Mouse (Mus musculus) natural killer cell, adult 2 months (primary cell): ENCODE results near the gene Ubl5.
"Not testable (repeated sequence)": the region's sequence is repeated elsewhere in the genome, so short reads cannot be mapped to it uniquely, and the experiment has no call there.

Experiments
- DNase-seq, 2 experiments: peaks; one replicate each; pipeline ENCODE4 v3.0.0; 2022; ENCODE audit warnings: low spot score in 2 of 2

Gene Ubl5

DNA sequence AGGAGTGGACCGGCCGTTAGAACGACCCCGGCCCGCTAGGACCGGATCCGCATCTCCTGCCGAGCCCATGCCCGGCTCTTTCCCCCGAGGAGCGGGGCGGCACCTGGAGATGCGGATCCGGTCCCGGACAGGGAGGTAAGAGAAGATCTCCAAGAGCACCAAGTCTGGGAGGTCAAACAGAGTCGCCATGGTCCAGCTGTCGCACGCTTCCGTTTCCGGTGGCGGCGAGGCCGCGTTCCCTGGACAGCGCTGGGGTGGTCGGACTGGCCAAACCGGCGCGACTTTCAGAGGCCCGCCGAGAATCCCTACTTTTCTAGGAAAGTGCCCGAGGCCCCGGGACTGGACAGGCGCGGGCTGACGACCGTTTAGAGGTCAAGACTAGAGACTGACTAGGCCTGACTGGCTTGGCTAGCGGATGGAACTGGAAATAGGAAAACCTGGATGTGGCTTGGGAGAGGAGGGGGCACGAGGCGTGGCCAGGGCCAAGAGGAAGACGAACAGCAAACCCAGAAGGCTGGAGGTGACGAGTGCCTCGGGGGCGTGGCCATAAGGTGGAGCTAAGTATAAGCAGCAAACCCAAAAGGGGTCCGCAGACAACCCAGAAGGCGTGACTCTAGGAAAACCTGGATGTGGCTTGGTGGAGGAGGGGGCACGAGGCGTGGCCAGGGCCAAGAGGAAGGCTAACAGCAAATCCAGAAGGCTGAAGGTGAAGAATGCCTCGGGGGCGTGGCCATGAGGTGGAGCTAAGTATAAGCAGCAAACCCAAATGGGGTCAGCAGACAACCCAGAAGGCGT lies at the start of gene Ubl5:
Gene Ubl5, plus strand, starts transcription at position 778 of the 795 bp plus-strand sequence.
- DNase-seq, result peak; percentile 16 to 26

DNA sequence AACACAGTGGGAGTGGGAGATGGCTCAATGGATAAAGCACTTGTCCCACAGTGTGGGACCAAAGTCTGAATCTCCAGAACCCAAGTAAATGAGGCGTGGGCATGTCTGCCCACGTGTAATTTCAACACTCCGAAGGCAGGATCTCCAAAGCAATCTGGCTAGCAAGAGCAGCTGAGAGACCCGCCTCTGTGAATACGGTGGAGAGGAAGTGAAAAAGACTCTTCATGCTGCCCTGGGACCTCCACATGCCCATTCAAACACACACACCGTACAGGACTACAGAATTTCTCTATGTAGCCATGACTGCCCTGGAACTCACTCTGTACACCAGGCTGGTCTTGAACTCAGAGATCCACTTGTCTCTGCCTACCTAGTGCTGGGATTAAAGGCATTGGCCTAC lies 41.4 kb upstream of the Ubl5 start:
- no peak for DNase-seq

DNA sequence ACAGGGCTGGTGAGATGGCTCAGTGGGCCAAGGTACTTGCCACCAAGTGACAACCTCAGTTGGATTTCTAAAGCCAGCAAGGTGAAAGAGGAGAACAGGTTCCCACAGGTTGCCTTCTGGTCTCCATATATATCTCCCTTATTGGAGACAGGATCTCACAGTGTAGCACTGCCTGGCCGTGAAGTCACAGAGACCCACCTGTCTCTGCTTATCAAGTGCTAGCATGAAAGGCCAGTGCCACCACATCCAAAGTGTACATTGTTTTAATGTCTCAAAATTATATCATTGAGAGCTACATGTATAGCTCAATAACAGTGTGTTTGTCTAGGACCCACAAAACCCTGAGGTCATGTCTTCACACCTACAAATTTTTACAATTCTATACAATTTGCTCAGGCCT lies 36.4 kb upstream of the Ubl5 start:
- no peak for DNase-seq

DNA sequence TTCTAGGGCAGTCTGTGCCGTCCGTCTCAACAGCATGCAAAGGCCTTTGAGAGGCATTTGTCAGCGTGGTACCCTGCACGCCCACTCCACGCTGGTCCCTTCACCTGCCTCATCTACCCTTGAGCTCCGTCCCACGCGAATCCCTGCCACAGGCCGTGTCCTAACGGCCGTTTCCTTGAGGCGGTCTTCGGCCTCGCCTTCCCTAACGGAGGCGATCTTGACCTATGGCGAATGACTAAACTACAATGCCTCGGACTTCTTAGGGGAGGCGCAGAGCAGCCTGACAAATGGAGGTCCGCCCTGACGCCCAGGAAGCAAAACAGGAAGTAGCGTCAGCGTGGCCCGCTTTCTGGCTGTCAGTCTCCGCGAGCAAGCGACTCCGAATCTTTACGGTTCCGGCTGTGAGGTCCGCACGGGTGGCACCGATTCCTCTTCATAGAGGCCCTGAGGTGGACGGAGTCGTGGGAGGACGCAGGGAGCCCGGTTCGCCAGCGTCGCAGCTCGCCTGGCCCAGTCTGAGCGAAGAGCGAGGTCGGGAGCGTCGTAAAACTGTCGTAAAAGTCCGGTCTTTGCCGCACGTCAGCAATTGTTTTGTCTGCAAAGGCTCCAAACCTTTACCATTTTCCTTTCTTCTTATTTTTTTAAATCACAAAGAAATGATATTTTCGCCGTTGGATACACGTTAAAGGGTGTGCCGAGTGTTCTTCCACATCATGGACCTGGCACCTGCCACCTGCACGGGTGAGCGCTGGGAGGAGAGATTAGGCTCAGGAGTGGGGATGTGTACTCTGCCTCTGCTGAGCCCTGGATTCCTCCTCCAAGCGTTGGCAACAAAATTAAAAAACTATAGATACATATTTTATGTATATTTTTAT lies 35.3 kb upstream of the Ubl5 start:
- DNase-seq, result peak; percentile 87 to 90

DNA sequence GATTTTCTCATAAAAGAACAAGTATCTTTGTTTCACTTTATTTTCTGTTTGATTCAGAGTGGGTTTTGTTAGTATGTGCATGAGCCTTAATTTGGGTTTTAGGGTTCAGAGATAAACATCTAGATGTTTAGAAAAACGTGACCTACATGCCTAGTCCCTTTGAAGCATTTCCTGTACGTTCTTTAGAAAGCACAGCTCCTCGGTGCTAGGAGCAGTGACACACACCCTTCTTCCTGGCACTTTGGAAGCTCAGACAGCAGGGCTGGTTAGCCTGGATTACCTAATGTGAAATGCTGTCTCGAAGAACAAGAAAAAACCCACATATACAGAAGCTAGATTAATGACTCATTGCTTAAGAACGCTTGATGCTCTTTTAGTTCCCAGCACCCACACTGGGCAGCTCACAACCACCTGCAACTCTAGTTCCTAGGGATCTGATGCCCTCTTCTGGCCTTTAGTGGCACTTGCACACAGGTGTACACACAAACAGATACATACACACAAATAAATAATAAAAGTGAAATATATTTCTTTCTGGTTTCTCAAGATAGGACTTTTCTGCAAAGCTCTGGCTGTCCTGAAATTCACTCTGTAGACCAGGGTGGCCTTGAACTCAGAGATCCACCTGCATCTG lies 32.7 kb upstream of the Ubl5 start:
- no peak for DNase-seq

DNA sequence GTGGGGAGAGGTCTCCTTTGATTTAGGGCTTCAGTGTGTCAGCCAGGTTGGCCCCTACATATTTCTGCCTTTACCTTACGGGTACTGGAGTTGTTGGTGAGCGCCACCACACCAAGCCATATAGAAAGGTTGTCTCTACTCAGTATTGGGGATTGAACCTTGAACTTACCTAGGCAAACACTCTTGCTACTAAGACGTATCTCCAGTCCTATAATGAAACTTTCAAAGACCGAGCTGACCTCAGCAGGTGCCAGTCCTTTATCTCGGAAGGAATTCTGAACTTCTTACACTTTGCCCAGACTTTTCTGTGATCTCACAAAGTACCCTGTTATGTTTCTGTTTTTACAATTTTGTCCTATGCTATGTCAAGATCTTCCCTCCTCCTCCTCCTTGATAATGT lies 30.7 kb upstream of the Ubl5 start:
- no peak for DNase-seq

DNA sequence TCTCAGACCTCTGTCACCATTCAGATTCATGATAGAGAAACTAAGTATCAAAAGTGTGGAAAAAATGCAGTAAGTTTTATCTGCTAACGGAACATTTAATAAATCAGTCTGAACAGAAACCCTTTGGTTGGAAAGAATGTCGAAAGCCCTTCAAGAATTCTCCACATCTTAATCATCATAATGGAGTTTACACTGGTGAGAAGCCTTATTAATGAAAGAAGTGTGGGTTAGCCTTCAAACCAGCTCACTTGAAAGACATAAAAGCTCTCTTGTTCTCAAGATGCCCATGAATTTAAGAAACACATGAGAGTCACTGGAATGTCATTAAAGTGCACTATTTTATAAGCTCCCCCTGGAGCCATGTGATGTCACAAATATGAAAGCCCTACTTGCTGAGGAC lies 26.0 kb upstream of the Ubl5 start:
- DNase-seq, result no peak

DNA sequence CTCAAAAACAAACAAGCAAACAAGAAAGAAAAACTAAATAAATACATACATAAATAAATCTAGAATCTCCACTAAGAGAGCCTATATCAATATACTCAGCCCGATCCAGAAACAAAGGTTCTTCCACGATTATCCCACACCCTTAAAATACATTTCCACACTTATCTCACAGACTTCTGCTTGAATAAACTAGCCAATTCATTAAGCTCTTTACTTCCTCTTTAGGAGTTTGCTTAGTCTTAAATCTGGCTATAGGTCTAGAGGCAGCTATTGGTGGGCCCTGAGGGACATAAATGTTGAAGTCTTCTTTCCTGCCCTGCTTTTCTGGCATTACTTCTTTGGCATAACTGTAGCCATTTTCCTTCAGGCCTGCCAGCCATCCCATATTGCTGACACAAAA lies 11.3 kb upstream of the Ubl5 start:
- DNase-seq, result no peak

DNA sequence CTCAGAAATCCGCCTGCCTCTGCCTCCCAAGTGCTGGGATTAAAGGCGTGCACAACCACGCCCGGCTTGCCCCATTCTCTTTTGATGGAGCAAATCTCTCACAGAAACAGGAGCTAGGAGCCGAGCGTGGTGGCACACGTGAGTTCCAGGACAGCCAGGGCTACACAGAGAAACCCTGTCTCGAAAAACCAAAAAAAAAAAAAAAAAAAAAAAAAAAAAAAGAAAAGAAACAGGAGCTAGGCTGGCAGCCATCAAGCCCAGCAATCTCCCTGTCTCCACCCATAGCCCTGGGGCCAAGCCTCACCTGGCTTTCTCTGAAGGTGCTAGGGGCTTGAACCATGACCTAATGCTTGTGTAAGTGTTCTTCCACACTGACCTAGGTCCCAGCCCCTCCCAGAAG lies 7.0 kb upstream of the Ubl5 start:
- not testable (repeated sequence) for DNase-seq

DNA sequence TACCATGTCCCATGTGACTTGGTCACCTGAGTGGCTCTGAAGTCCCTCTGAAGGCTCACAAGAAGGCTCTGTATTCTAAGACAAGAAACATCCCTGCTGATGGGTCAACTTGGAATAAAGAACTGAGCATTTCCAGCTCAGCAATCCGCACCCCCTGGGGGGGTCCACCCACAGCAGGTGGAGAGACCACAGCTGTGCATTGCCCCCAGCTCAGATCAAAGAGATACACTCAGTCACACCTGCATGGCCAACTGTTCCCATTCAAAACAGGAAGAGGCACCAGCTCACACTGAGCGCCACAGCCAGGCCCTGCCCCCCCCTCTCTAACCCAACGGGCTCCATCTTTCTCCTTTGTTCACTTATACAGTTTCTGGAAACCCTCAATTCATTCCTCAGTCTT lies 6.4 kb upstream of the Ubl5 start:
- DNase-seq, result peak in 1 of 2 experiments; percentile 49

DNA sequence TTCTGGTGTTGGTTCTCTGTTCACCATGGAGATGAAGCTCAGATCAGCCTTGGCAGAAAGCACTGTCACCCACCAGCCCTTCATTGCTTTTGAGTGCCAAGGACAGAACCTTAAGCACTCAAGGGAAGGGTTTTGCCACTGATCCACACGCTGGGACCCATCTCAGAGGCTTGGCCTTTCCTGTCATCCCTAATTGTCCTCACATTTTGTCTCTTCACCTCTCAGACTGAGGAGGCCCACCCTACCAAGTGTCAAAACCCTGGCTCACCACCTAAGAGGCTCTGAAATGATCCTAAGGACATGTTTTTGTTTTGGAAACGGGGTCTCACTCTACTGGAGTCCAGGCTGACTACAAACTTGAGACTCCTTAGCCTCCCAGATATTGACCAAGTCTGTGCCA lies 5.9 kb upstream of the Ubl5 start:
- DNase-seq, result no peak

DNA sequence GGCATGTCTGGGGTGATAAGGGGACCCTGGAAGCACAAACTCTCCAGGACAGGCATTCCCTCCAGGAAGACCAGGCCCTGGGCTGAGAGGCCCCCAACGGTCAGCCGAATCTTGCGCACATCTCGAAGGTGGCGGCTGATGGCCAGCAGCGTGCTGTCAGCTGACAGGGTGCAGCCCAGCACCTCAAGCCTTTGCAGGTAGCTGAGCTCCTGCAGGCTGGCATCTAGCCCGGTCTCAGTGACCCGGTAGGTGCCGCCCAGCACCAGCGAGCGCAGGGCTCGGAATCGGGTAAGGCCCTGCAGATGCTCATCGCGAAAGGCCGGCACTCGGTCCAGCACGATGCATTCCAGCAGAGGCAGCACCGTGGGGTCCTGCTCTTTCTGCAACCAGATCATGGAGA lies 4.1 kb upstream of the Ubl5 start:
- no peak for DNase-seq

DNA sequence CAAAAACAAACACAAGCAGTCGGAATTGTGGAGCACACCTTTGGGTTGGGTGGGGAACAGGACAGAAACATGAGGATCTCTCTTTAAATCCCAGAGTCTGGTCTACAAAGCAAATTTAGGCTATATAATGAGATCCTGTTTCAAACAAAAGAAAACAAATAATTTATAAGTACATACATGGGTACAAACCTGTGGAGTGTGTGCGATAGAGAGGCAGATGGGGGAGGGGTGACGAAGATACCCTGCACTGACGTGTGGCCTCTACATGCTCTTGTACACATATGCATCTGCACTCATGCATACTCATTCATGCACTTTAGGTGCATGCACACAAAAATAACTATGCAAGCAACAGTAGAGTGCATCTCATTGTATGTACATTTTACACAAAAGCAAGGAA lies 3.2 kb upstream of the Ubl5 start:
- no peak for DNase-seq

DNA sequence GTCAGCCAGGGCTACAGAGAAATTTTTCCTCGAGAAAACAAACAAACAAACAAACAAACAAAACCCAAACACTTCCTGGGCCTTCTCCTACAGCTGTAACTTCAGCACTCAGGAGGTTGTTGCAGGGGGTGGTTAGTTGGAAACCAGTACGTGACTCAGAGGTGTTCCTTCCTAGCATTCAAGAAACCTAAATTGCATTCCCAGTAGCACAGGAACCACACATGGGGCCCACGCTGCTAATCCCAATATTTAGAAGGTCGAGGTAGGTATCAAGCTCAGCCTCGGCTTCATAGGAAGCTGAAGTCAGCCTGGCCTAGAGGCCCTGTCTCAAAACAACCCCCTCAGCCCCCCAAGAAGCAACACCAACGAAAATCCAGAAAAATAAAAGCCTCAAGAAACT lies 1.2 kb upstream of the Ubl5 start:
- DNase-seq, result no peak

DNA sequence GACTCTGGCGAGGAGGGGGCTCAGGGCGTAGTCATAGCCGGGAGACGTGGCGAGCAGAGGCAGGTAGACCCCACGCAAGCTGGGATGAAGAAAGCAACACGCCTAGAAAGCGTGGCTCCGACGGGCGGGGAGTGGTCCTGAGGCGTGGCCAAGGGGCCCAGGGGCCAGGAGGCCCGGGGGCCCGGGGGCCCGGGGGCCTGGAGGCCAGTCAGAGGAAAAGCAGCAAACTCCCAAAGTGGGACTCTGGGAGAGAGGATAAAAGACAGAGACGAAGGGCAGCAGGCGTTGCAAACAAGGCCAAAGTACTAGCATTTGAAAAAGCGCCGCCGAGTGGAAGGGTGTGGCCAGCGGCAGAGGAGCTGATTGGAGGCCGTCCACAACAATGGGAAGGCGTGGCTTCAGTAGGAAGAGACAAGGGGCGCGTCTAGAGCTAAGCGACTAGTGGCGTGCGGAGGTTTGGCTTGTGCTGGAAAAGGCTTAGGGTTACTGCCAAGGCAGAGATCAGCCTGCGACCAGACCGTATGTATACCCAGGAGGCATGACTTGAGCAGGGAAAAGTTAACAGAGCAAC lies 303 bp downstream of the Ubl5 start:
- DNase-seq, result peak; percentile 76 to 86

DNA sequence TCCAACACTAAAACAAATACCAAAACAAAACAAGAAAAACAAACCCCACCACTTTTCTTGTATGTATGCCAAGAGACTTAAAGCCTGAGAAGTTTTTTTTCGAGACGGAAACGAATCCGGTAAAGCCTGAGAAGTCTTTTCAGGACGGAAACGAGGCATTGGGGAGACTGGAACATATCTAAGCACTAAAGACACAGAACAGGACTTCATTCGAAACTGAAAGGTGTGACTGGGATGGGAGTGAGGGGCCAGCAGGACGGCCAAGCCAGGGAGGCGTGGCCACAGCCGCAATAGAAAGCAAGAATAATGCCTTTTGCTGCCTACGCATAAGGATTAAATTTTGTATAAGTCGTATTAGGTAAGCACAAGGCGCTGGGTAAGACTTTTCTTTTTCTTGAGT lies 1.1 kb downstream of the Ubl5 start:
- peak in 1 of 2 experiments; percentile 14 for DNase-seq

DNA sequence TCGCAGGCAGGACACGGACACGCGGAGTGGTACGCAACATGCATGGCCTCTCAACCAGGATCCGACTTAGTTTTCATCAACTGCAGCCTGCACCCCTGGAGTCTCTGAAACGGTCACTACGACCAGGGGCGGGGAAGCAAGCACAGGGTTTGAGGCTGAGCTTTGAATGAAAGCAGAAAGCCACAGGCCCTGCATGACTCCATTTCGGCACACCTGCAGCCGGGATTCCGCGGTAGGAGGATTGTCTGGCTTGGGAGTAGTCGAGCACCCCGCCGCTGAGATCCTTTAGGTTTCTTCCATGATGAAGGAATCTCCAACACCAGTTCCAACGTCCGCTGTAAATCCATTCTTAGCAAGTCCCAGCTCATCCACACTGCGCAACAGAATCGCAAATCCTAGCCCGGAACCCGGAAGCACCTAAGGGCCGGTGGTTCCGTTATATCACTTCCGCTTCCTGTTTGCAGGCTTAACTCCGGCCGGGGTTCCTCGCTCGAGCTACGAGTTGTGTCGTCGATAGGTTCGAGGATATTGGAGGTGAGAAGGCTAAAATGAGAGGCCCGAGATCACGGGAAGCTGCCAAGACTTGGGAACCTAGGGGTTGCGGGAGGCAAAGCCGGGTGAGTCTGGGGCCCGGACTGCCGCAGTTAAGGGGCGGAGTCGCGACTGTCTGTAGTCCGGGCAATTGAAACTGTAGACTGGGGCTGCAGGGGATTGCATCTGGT lies 1.8 kb downstream of the Ubl5 start, which contains the start of gene Fbxl12:
Gene Fbxl12, minus strand, starts transcription at position 408 of the 722 bp plus-strand sequence.
- peak; percentile 76 to 79 for DNase-seq

DNA sequence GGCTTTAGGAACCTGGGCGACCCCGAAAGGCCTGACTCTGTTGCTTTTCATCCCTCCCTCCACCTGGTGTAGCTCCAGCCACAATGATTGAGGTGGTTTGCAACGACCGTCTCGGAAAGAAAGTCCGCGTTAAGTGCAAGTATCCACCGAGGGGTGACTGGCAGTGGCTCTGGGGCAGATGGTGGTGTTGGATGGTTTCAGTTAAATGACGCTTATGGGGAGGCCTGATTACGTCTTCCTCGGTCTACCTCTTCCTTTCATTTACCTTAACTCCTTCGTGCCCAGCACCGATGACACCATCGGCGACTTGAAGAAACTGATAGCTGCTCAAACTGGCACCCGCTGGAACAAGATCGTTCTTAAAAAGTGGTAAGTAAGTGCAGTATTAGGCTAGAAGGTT lies 2.4 kb downstream of the Ubl5 start:
- peak; percentile 71 to 77 for DNase-seq

DNA sequence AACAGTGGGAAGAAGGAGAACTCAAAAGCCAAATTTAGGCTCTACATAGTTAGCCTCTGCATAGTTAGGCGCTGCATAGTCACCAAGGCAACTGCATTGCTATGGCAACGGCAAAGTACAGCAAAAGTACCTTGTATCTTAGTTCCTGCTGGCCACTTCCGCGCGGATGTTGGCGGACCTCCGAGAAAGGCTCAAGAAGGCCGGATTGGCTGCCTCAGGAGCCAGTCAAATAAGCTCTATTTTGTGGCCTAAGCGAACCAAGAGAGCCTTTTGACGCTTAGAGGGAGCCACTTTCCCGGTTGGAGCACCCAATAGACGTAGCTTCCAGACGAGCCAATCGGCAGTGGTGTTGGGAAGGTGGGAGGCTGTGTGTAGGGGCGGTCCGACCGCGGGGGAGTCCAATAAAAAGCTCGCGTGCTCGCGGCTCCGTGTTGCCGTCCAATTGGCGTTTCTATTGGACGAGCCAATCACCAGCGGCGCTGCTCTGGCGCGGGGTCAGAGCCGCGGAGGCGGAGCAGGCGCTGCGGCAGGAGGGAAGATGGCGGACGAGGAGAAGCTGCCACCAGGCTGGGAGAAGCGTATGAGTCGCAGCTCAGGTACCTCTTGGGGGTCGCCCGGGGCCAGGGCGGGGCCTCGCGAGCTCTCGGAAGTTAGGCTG lies 9.1 kb downstream of the Ubl5 start, which contains the start of gene Pin1:
Gene Pin1, plus strand, starts transcription at position 494 of the 658 bp plus-strand sequence.
- DNase-seq, result peak; percentile 98 to 99

DNA sequence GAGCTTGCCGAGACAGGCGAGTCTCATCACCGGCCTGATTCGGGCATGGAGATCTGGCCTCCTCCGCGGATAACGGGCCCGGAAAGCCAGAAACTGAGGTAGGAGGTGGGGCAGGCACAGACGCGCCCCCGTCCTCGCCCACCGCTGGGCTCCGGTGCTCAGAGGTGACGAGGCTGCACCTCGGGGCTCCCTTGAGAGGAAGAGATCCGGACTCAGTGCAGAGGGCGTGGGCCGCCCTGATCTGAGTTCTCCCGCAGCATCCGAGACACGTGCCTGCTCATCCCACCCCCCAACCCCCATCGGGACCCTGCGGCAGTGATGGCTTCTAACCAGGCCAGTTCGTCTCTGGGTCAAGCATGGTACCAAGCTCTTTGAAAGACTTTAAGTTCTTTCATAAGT lies 9.6 kb downstream of the Ubl5 start:
- DNase-seq, result no peak

DNA sequence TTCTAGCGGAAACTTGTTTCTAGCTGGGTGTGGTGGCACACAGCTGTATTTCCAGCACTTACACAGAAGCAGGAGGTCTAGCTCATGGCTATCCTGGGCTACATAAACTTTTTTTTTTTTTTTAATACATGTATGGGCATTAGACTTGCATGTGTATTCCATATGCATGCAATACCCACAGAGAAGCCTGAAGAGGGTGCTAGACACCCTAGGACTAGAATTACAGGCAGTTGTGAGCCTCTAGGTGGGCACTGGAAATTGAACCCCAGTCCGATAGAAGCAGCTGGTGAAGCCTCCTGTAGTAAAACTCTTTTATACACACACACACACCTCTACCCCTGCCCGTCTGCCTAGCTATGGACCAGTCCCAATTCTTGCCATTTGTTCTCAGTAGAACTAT lies 11.2 kb downstream of the Ubl5 start:
- DNase-seq, result no peak
